Mouse (Mus musculus): ENCODE measurements at regions not wholly inside any gene's neighbourhood (a gene's known extent, or its start where the extent isn't known, plus 50 kb on each side); places are given as distances from the start of the nearest gene placed in this dataset.
A peak's percentile ranks its signal among the peaks of the same experiment; 100 is the strongest.

- DNase-seq, result no peak
Observed at GRCm38 (mm10) chr1:24832246-24832645, 153.8 kb downstream of the Lmbrd1 start.

- peak; percentile 12 for DNase-seq
Observed at GRCm38 (mm10) chr1:24866877-24867276, 188.4 kb downstream of the Lmbrd1 start.

GRCm38 (mm10) chr1:24869772-24870171 is 191.3 kb downstream of the Lmbrd1 start:
- no peak for DNase-seq

GRCm38 (mm10) chr1:24870685-24871417 is 192.4 kb downstream of the Lmbrd1 start:
- no peak for DNase-seq

- DNase-seq, result no peak
Observed at GRCm38 (mm10) chr1:24877014-24877413, 198.6 kb downstream of the Lmbrd1 start.

- DNase-seq, result no peak
Observed at GRCm38 (mm10) chr1:24883638-24884037, 205.2 kb downstream of the Lmbrd1 start.

- peak; percentile 52 for DNase-seq
Observed at GRCm38 (mm10) chr1:24901278-24901677, 222.8 kb downstream of the Lmbrd1 start.

- no peak for DNase-seq
Observed at GRCm38 (mm10) chr1:24938303-24939263, 260.2 kb downstream of the Lmbrd1 start.

GRCm38 (mm10) chr1:24942757-24943296 is 264.4 kb downstream of the Lmbrd1 start:
- DNase-seq, result no peak

GRCm38 (mm10) chr1:24943451-24943850 is 265.0 kb downstream of the Lmbrd1 start:
- DNase-seq, result no peak

GRCm38 (mm10) chr1:24972681-24973080 is 294.3 kb downstream of the Lmbrd1 start:
- no peak for DNase-seq

- DNase-seq, result no peak
Observed at GRCm38 (mm10) chr1:25008456-25009169, 330.2 kb downstream of the Lmbrd1 start.

GRCm38 (mm10) chr1:25012754-25013153 is 334.3 kb downstream of the Lmbrd1 start:
- no peak for DNase-seq

Measured in adrenal gland, postnatal 14 days (tissue).